Mouse (Mus musculus) testis, adult 2 months (tissue): ENCODE measurements at regions not wholly inside any gene's neighbourhood (a gene's known extent, or its start where the extent isn't known, plus 50 kb on each side); places are given as distances from the start of the nearest gene placed in this dataset.
A peak's percentile ranks its signal among the peaks of the same experiment; 100 is the strongest.

Source experiments
- H3K27ac ChIP-seq: fragments of 200-500 bp; 2 replicates; pipeline ENCODE4 v1.5.1; 2012; ENCODE audit warnings: low read depth, low read length; ENCODE audit not compliant: control insufficient read depth, insufficient read depth
- H3K27me3 ChIP-seq: fragments of 200-500 bp; 2 replicates; pipeline ENCODE4 v1.6.1; 2012; ENCODE audit warnings: mild to moderate bottlenecking, low read length, moderate library complexity; ENCODE audit not compliant: control insufficient read depth, insufficient read depth
- H3K36me3 ChIP-seq: fragments of 200-500 bp; 2 replicates; pipeline ENCODE4 v1.6.1; 2012; ENCODE audit warnings: mild to moderate bottlenecking, low read length; ENCODE audit not compliant: control insufficient read depth, insufficient read depth
- H3K4me1 ChIP-seq: fragments of 200-500 bp; 2 replicates; pipeline ENCODE4 v1.6.1; 2012; ENCODE audit warnings: low read length; ENCODE audit not compliant: control insufficient read depth, insufficient read depth
- H3K4me3 ChIP-seq: fragments of 200-500 bp; 2 replicates; pipeline ENCODE4 v1.5.1; 2012; ENCODE audit warnings: low read depth, mild to moderate bottlenecking, low read length, moderate library complexity, mixed read lengths; ENCODE audit not compliant: control insufficient read depth
- CTCF ChIP-seq: fragments of 200-500 bp; IDR thresholded peaks from 2 replicates; pipeline ENCODE4 v1.5.1; 2012; ENCODE audit warnings: low read depth, mild to moderate bottlenecking, inconsistent platforms, low read length, moderate library complexity; ENCODE audit not compliant: control insufficient read depth, insufficient read depth, insufficient replicate concordance
- POLR2A ChIP-seq: fragments of 200-500 bp; IDR thresholded peaks from 2 replicates; pipeline ENCODE4 v1.6.1; 2012; ENCODE audit warnings: low read depth, mild to moderate bottlenecking, inconsistent platforms, low read length, moderate library complexity; ENCODE audit not compliant: control insufficient read depth

- Histone ChIP-seq H3K4me1 (no peaks in the 10 kb centered on the region), H3K27me3 (no peaks in the 10 kb centered on the region), H3K36me3 (no peaks in the 10 kb centered on the region), H3K4me3 (no peak overlapping the region), H3K27ac (no peak overlapping the region)
- TF ChIP-seq POLR2A (no peak), CTCF (no peak)
Measured at GRCm38 (mm10) chr16:46982272-46982909, 484.1 kb upstream of the Nectin3 start.

DNA sequence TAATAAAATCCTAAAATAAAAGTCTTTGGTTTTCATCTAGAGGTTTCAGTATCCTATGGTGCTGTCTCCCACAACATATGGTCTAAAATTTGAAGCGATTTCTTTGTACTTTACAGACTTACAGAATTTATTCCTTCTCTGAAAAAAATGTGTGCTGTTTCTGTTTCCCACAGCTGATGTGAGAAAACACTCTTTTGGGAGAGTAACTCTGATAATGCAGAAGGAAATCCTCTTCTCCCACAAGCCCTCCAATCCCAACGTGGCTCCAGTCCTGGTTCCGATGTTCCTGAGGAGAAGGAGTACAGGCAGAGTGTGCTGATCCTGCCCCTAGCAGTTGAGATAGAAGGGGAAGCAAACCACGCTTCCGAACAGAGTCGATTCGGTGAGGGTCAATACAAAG is 467.4 kb upstream of the Nectin3 start:
- Histone ChIP-seq H3K27me3 (no peaks in the 10 kb centered on the region), H3K36me3 (no peaks in the 10 kb centered on the region), H3K4me1 (no peaks in the 10 kb centered on the region), H3K27ac (no peak overlapping the region), H3K4me3 (no peak overlapping the region)
- no peak for TF ChIP-seq POLR2A
- no peak for TF ChIP-seq CTCF

DNA sequence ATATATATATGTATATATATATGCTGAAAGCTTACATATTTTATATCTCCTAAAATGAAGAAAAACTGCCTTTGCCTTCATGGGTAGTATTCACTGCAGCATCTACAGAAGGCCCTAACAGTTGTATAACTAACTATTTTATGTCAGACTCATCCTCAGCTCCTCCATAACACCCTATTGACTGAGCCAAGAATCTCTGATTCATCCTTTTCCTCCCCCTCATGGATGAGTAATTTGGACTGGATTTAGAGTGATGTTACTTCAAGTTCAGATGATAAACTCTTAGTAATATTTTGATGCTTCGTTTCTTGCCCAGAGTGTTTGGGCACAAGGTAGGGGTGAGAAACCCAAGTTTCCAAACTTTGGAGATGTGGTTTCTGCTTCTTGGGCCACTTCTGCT is 458.7 kb upstream of the Nectin3 start:
- H3K4me1 ChIP-seq, result no peaks in the 10 kb centered on the region
- TF ChIP-seq POLR2A (no peak), CTCF (no peak)
- no peak overlapping the region for H3K4me3 ChIP-seq
- H3K36me3 ChIP-seq, result no peaks in the 10 kb centered on the region
- no peak overlapping the region for H3K27ac ChIP-seq
- H3K27me3 ChIP-seq, result no peaks in the 10 kb centered on the region

DNA sequence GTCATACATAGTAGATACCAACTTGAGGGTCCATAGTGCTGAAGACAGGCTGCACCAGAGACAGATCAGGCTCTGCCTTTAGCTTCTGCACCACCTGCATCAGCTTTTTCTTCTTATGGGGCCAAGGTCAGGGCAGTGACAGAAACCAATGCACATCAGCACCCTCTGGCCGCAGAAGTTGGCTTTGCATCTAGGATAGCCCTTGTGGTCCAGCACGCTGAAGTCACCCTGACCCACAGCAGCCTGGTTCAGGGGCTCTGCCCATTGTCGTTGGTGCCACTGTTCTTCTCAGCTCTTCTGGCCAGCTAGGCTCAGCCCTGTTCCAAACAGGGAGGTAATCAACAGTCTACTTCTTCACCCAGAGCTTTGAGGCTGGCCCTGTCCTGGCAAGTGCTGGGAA is 427.7 kb upstream of the Nectin3 start:
- Histone ChIP-seq H3K27me3 (no peaks in the 10 kb centered on the region), H3K27ac (no peak overlapping the region), H3K4me1 (no peaks in the 10 kb centered on the region), H3K36me3 (no peaks in the 10 kb centered on the region), H3K4me3 (no peak overlapping the region)
- TF ChIP-seq POLR2A (no peak), CTCF (peak; percentile 20; the same call in 1 of the 2 replicates)

DNA sequence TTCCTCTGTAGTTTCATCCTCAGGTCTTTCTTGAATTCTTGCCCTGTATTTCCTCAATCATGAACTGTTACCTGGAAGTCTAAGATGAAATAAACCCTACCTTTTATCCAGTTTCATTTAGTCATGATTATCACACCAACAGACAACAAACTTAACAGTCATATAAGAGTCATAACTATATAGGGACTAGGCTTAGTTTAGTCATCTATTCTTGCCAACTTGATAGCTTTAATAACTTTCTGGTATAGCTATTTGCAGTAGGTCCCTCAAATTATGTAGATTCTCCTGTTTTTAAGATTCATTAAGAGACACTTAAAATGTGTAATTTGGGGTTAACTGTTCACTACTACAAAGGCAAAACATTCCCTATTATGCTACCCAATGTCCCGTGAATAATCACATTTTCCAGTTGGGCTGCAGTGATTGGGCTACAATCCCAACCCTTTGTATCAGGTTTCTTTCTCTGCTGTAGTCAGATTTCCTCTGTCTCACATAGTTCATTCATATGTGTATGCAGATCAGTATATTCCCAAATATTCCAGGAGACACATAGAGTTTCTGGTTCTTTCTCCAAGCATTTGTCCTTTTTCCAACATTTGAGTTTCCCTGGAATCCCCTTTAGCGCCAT is 396.4 kb upstream of the Nectin3 start:
- no peak overlapping the region for H3K27ac ChIP-seq
- H3K36me3 ChIP-seq, result no peaks in the 10 kb centered on the region
- H3K27me3 ChIP-seq, result no peaks in the 10 kb centered on the region
- no peaks in the 10 kb centered on the region for H3K4me1 ChIP-seq
- no peak for TF ChIP-seq POLR2A
- TF ChIP-seq CTCF, result no peak
- H3K4me3 ChIP-seq, result no peak overlapping the region

DNA sequence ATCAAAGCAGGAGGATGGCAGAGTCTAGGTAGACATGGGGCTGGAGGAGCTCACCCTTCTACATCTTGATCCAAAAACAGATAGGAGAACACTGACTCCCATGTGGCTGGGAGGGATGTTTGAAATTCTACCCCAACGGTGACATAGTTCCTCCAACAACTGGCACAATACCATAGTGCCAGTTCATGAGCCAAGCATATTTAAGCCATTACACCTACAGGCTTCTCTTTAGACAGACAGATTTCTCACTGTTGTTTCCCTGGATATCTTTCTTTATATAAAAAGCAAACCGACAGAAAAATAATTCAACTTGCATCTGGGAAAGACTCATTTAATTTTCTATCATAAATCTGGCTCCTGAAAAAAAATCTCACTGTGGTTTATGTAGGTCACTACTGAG is 380.4 kb upstream of the Nectin3 start:
- Histone ChIP-seq H3K4me1 (no peaks in the 10 kb centered on the region), H3K27ac (no peak overlapping the region), H3K36me3 (no peaks in the 10 kb centered on the region), H3K27me3 (no peaks in the 10 kb centered on the region), H3K4me3 (no peak overlapping the region)
- TF ChIP-seq CTCF, result no peak
- no peak for TF ChIP-seq POLR2A

GRCm38 (mm10) chr16:46863959-46864358 is 365.6 kb upstream of the Nectin3 start:
- TF ChIP-seq CTCF, result no peak
- no peak for TF ChIP-seq POLR2A
- Histone ChIP-seq H3K27ac (no peak overlapping the region), H3K4me3 (no peak overlapping the region), H3K4me1 (no peaks in the 10 kb centered on the region), H3K27me3 (no peaks in the 10 kb centered on the region), H3K36me3 (no peaks in the 10 kb centered on the region)
